Mouse (Mus musculus): ENCODE data around the gene 0610030E20Rik. TPM values are rescaled to one million over a fixed set of nuclear protein-coding genes. Genes with fewer than 3 reads are reported as not detected.

The 0610030E20Rik gene
- polyA plus RNA-seq, 1 experiment from 2014 or later: 19.7 TPM

GRCm38 (mm10) chr6:72386561-72386960, 39.4 kb downstream of the 0610030E20Rik start:
- 95% methylated on average over 2 of the region's 2 CpGs for WGBS (ENCODE audit: missing documents)
- Histone ChIP-seq H3K79me2 (ENCODE audit: inconsistent target) (peaks cover 37% of the 10 kb centered on the region), H3K4me3 (ENCODE audit: inconsistent target) (no peak overlapping the region), H3K36me3 (ENCODE audit: inconsistent target) (peaks cover 42% of the 10 kb centered on the region), H3K27ac (no peak overlapping the region)

GRCm38 (mm10) chr6:72387816-72388215, 40.7 kb downstream of the 0610030E20Rik start:
- Histone ChIP-seq H3K36me3 (ENCODE audit: inconsistent target) (peaks cover 42% of the 10 kb centered on the region), H3K79me2 (ENCODE audit: inconsistent target) (peaks cover 37% of the 10 kb centered on the region), H3K27ac (no peak overlapping the region), H3K4me3 (ENCODE audit: inconsistent target) (no peak overlapping the region)
- WGBS (ENCODE audit: missing documents): 97% methylated on average over 3 of the region's 3 CpGs

GRCm38 (mm10) chr6:72388266-72388665, 41.1 kb downstream of the 0610030E20Rik start:
- Histone ChIP-seq H3K79me2 (ENCODE audit: inconsistent target) (peaks cover 37% of the 10 kb centered on the region), H3K4me3 (ENCODE audit: inconsistent target) (no peak overlapping the region), H3K27ac (no peak overlapping the region), H3K36me3 (ENCODE audit: inconsistent target) (peaks cover 42% of the 10 kb centered on the region)
- WGBS (ENCODE audit: missing documents): 65% methylated on average over 10 of the region's 10 CpGs

GRCm38 (mm10) chr6:72388791-72389329, 41.7 kb downstream of the 0610030E20Rik start:
- peaks cover 42% of the 10 kb centered on the region for H3K36me3 ChIP-seq (ENCODE audit: inconsistent target)
- H3K79me2 ChIP-seq (ENCODE audit: inconsistent target): peaks cover 37% of the 10 kb centered on the region
- H3K4me3 ChIP-seq (ENCODE audit: inconsistent target): peak overlapping the region; percentile 88
- H3K27ac ChIP-seq: peak overlapping the region; percentile 96
- 43% methylated on average over 5 of the region's 6 CpGs for WGBS (ENCODE audit: missing documents)

- peaks cover 41% of the 10 kb centered on the region for H3K36me3 ChIP-seq (ENCODE audit: inconsistent target)
- H3K79me2 ChIP-seq (ENCODE audit: inconsistent target): peaks cover 37% of the 10 kb centered on the region
- peak overlapping the region; percentile 96 for H3K27ac ChIP-seq
- 2% methylated on average over 13 of the region's 13 CpGs for WGBS (ENCODE audit: missing documents)
- H3K4me3 ChIP-seq (ENCODE audit: inconsistent target): peak overlapping the region; percentile 88
Measured at GRCm38 (mm10) chr6:72389471-72389940, 42.4 kb downstream of the 0610030E20Rik start.

GRCm38 (mm10) chr6:72389941-72390771, 43.0 kb downstream of the 0610030E20Rik start, which contains the start of gene Vamp8:
Gene Vamp8 (minus strand): TSS chr6:72390703.
- Histone ChIP-seq H3K79me2 (ENCODE audit: inconsistent target) (peaks cover 37% of the 10 kb centered on the region), H3K36me3 (ENCODE audit: inconsistent target) (peaks cover 34% of the 10 kb centered on the region), H3K27ac (peak within 1 kb of the TSS; percentile 96), H3K4me3 (ENCODE audit: inconsistent target) (peak within 1 kb of the TSS; percentile 88)
- under 1% methylated on average over 33 of the region's 33 CpGs for WGBS (ENCODE audit: missing documents)

- Histone ChIP-seq H3K79me2 (ENCODE audit: inconsistent target) (peaks cover 37% of the 10 kb centered on the region), H3K36me3 (ENCODE audit: inconsistent target) (peaks cover 26% of the 10 kb centered on the region), H3K27ac (peak overlapping the region; percentile 96), H3K4me3 (ENCODE audit: inconsistent target) (peak overlapping the region; percentile 88)
- WGBS (ENCODE audit: missing documents): 38% methylated on average over 11 of the region's 12 CpGs
Measured at GRCm38 (mm10) chr6:72390795-72391521, 43.8 kb downstream of the 0610030E20Rik start.

- peaks cover 16% of the 10 kb centered on the region for H3K36me3 ChIP-seq (ENCODE audit: inconsistent target)
- no peak overlapping the region for H3K27ac ChIP-seq
- no peak overlapping the region for H3K4me3 ChIP-seq (ENCODE audit: inconsistent target)
- peaks cover 36% of the 10 kb centered on the region for H3K79me2 ChIP-seq (ENCODE audit: inconsistent target)
- WGBS (ENCODE audit: missing documents): 98% methylated on average over 4 of the region's 5 CpGs
Measured at GRCm38 (mm10) chr6:72392341-72392740, 45.2 kb downstream of the 0610030E20Rik start.

GRCm38 (mm10) chr6:72396837-72397251, 49.7 kb downstream of the 0610030E20Rik start:
- H3K27ac ChIP-seq: no peak overlapping the region

GRCm38 (mm10) chr6:72399967-72400366, 52.9 kb downstream of the 0610030E20Rik start:
- Histone ChIP-seq H3K36me3 (ENCODE audit: inconsistent target) (no peaks in the 10 kb centered on the region), H3K79me2 (ENCODE audit: inconsistent target) (no peaks in the 10 kb centered on the region), H3K4me3 (ENCODE audit: inconsistent target) (no peak overlapping the region), H3K27ac (no peak overlapping the region)
- 89% methylated on average over 2 of the region's 2 CpGs for WGBS (ENCODE audit: missing documents)

More at GRCm38 (mm10) chr6:72396837-72397251, 49.7 kb downstream of the 0610030E20Rik start:
- H3K36me3 ChIP-seq (ENCODE audit: inconsistent target): no peaks in the 10 kb centered on the region
- 91% methylated on average over 7 of the region's 10 CpGs for WGBS (ENCODE audit: missing documents)
- H3K4me3 ChIP-seq (ENCODE audit: inconsistent target): no peak overlapping the region
- H3K79me2 ChIP-seq (ENCODE audit: inconsistent target): no peaks in the 10 kb centered on the region

GRCm38 (mm10) chr6:72401875-72402274, 54.8 kb downstream of the 0610030E20Rik start:
- H3K36me3 ChIP-seq (ENCODE audit: inconsistent target): no peaks in the 10 kb centered on the region
- no peaks in the 10 kb centered on the region for H3K79me2 ChIP-seq (ENCODE audit: inconsistent target)
- H3K27ac ChIP-seq: no peak overlapping the region
- H3K4me3 ChIP-seq (ENCODE audit: inconsistent target): no peak overlapping the region
- 19% methylated on average over 7 of the region's 7 CpGs for WGBS (ENCODE audit: missing documents)

Other genes starting within 250 kb of the 0610030E20Rik start
- 13.3 to 105 TPM (median 18.9 TPM) in 3 replicates for gene St3gal5, start 249.7 kb upstream of the 0610030E20Rik start, polyA plus RNA-seq (2018)
- not detected in 3 replicates for gene Atoh8, start 111.7 kb upstream of the 0610030E20Rik start, polyA plus RNA-seq (2018)
- not detected in 3 replicates for gene Sftpb, start 42.7 kb upstream of the 0610030E20Rik start, polyA plus RNA-seq (2018)
- gene Usp39, start 2.1 kb upstream of the 0610030E20Rik start, polyA plus RNA-seq (2018): 22.3 to 31.3 TPM (median 30.3 TPM) in 3 replicates
- gene Tmem150a, start 8.1 kb downstream of the 0610030E20Rik start, polyA plus RNA-seq (2018): 6.8 to 10.9 TPM (median 8.2 TPM) in 3 replicates
- 78.5 to 103 TPM (median 89.0 TPM) in 3 replicates for gene Rnf181, start 19.6 kb downstream of the 0610030E20Rik start, polyA plus RNA-seq (2018)
- gene Vamp5, start 33.2 kb downstream of the 0610030E20Rik start, polyA plus RNA-seq (2018): 4.9 to 8.1 TPM (median 6.9 TPM) in 3 replicates
- gene Vamp8, start 43.4 kb downstream of the 0610030E20Rik start, polyA plus RNA-seq (2018): 344 to 401 TPM (median 347 TPM) in 3 replicates
- gene Ggcx, start 67.0 kb downstream of the 0610030E20Rik start, polyA plus RNA-seq (2018): 7.0 to 9.8 TPM (median 7.8 TPM) in 3 replicates
- 97.5 to 182 TPM (median 98.5 TPM) in 3 replicates for gene Mat2a, start 92.2 kb downstream of the 0610030E20Rik start, polyA plus RNA-seq (2018)
- 0.20 to 0.46 TPM (median 0.26 TPM) in 3 replicates for gene Sh2d6, start 174.4 kb downstream of the 0610030E20Rik start, polyA plus RNA-seq (2018)
- gene Capg, start 197.1 kb downstream of the 0610030E20Rik start, polyA plus RNA-seq (2018): 672 to 1,184 TPM (median 744 TPM) in 3 replicates

All from macrophage (primary cell).